Mouse (Mus musculus) spleen, postnatal 10 days (tissue): ENCODE measurements at regions not wholly inside any gene's neighbourhood (a gene's known extent, or its start where the extent isn't known, plus 50 kb on each side); places are given as distances from the start of the nearest gene placed in this dataset.

ENCODE experiments used
- DNase-seq, 2 experiments: peaks; one replicate each; pipeline ENCODE4 v3.0.0; 2021 to 2022; ENCODE audit warnings: low spot score in 2 of 2

- peak in 1 of 2 experiments; percentile 1 for DNase-seq
Measured at GRCm38 (mm10) chr13:3752334-3752733, 51.8 kb downstream of the Calml3 start.

- no peak for DNase-seq
Measured at GRCm38 (mm10) chr13:3751222-3751621, 52.9 kb downstream of the Calml3 start.

- DNase-seq: no peak
Measured at GRCm38 (mm10) chr13:3750756-3751155, 53.4 kb downstream of the Calml3 start.

- peak in 1 of 2 experiments; percentile 34 for DNase-seq
Measured at GRCm38 (mm10) chr13:3749646-3750045, 54.5 kb downstream of the Calml3 start.

GRCm38 (mm10) chr13:3748859-3749258, 55.3 kb downstream of the Calml3 start:
- DNase-seq: peak in 1 of 2 experiments; percentile 6

- DNase-seq: peak in 1 of 2 experiments; percentile 8
Measured at GRCm38 (mm10) chr13:3746524-3746923, 57.6 kb downstream of the Calml3 start.

- peak in 1 of 2 experiments; percentile 8 for DNase-seq
Measured at GRCm38 (mm10) chr13:3744870-3745269, 59.2 kb downstream of the Calml3 start.

GRCm38 (mm10) chr13:3743692-3744457, 60.2 kb downstream of the Calml3 start:
- DNase-seq: peak in 1 of 2 experiments; percentile 7

GRCm38 (mm10) chr13:3742763-3743401, 61.2 kb downstream of the Calml3 start:
- no peak for DNase-seq

- DNase-seq: peak in 1 of 2 experiments; percentile 27
Measured at GRCm38 (mm10) chr13:3742094-3742730, 61.9 kb downstream of the Calml3 start.

GRCm38 (mm10) chr13:3730699-3731021, 73.5 kb downstream of the Calml3 start:
- no peak for DNase-seq

- DNase-seq: no peak
Measured at GRCm38 (mm10) chr13:3729926-3730698, 74.0 kb downstream of the Calml3 start.

- no peak for DNase-seq
Measured at GRCm38 (mm10) chr13:3728888-3729287, 75.2 kb downstream of the Calml3 start.

GRCm38 (mm10) chr13:3726331-3726781, 77.8 kb downstream of the Calml3 start:
- no peak for DNase-seq

- no peak for DNase-seq
Measured at GRCm38 (mm10) chr13:3725803-3726202, 78.3 kb downstream of the Calml3 start.

GRCm38 (mm10) chr13:3724313-3724712, 79.8 kb downstream of the Calml3 start:
- no peak for DNase-seq

GRCm38 (mm10) chr13:3723458-3724143, 80.5 kb downstream of the Calml3 start:
- no peak for DNase-seq

GRCm38 (mm10) chr13:3715019-3715418, 81.2 kb downstream of the Asb13 start:
- no peak for DNase-seq

- DNase-seq: no peak
Measured at GRCm38 (mm10) chr13:3712497-3713160, 78.8 kb downstream of the Asb13 start.

- no peak for DNase-seq
Measured at GRCm38 (mm10) chr13:3712088-3712487, 78.3 kb downstream of the Asb13 start.
